Mouse (Mus musculus) spleen, adult 12 weeks (tissue): ENCODE measurements around the gene Tiam1.

Source experiments
- DNase-seq: peaks from one replicate; pipeline ENCODE4 v3.0.0; 2022; ENCODE audit warnings: low spot score

The Tiam1 gene

DNA sequence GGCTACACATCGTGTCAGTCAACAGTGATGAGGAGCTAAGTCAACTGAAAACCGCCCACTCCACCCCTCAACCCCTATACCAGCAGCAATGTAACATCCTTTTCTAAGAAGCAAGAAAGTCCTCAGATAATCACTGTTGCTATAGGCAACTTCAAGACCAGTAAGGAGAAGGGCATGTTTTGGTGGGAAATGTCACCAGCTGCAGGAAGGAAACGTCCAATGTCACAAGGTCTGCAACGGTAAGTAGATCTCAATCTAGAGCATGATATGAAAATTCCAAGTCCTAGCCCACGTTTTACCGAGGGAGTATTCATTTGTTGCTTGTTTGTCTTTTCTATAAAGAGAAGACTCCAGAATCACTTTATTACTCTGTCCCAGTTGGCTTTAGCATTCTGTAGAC, 95.7 kb downstream of the Tiam1 start:
- DNase-seq, result no peak

GRCm38 (mm10) chr16:90046494-90047158, 96.9 kb downstream of the Tiam1 start:
- DNase-seq, result no peak

DNA sequence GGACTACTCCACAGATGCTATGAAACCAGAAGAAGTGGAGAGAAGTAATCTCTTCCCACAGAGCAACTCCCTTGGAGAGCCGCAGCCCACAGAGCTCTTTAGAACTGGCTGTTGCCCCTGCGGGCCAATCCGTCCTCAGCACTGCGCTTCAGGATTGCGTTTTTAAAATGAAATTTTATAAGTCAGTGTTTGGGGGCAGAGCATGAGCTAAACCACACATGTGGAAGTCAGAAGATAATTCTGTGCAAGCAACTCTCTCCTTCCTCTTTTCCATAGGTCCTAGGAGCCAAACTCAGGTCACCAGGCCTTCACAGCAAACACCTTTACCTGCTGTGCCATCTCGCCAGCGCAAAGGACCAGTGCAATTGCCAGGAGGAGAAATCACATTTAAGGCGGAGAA, 98.0 kb downstream of the Tiam1 start:
- DNase-seq, result no peak

- DNase-seq, result peak; percentile 17
Observed at GRCm38 (mm10) chr16:90044004-90044754, 99.4 kb downstream of the Tiam1 start.

DNA sequence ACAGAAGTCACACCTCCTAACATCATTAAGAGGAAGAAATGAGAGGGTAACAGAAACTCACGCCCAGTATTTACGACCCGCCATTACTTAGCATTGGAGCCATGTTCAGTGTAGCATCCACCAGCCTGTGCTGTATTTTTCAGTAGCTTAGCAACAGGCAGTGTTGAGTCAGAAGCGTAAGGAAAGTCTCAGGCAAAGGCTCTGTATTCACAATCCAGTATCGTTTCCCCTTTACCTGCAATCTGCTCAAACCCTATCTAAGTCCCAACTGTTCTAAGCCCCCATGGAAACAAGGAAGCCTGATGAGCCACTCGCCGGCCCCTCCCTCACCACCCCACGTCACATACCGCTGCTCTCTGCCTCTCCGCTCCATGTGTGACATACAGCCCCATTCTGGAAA, 100.7 kb downstream of the Tiam1 start:
- no peak for DNase-seq

DNA sequence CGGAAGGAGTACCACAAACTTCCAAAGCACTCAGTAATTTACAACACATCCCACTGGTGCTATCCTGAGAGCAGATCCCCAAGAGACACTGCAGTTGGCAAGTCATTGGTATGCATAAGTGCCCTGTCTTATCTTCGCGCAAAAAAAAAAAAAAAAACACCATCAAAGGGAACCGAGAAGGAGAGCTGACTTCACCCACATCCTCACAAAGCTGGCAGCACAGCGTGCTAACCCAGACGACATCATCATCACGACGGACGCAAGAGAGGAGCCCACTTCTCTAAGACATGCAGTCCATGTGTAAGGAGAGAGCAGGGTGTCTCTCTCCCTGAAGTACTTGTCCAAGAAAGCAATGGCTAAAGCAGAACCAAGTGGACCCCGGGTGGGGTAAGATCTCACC, 101.2 kb downstream of the Tiam1 start:
- DNase-seq, result no peak

DNA sequence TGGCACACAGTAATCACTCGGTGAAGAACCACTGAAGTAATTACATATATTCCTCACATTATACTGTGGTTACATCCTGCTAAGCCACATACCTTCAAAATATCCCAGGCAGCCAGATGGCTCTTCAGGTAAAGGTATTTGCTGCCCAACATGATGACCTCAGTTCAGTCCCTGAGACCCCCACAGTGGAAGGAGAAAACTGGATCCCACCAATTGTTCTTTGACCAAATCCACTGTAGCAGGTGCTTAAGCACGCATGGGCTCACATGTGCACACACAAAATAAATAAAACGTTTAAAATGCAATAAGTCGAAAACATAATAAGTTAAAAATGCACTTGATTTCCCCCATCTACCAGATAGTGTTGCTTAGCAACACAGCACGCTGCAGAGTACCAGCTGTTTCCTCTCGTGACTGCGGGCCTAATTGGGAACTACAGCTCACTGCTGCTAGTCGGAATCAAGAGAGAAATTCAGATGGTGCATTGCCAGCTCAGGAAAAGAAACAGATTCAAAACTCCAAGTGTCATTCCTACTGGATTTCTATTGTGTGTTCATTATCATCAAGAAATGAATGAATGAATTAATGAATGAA, 102.7 kb downstream of the Tiam1 start:
- no peak for DNase-seq

GRCm38 (mm10) chr16:90035595-90036110, 107.9 kb downstream of the Tiam1 start:
- no peak for DNase-seq

GRCm38 (mm10) chr16:90030355-90030754, 113.2 kb downstream of the Tiam1 start:
- no peak for DNase-seq

GRCm38 (mm10) chr16:90027886-90028285, 115.7 kb downstream of the Tiam1 start:
- no peak for DNase-seq

- DNase-seq, result no peak
Observed at GRCm38 (mm10) chr16:90025526-90026172, 117.9 kb downstream of the Tiam1 start.

- DNase-seq, result no peak
Observed at GRCm38 (mm10) chr16:90023665-90024010, 119.9 kb downstream of the Tiam1 start.

GRCm38 (mm10) chr16:90022932-90023664, 120.5 kb downstream of the Tiam1 start:
- no peak for DNase-seq

- DNase-seq, result no peak
Observed at GRCm38 (mm10) chr16:90016046-90016445, 127.5 kb downstream of the Tiam1 start.

GRCm38 (mm10) chr16:90014596-90014995, 129.0 kb downstream of the Tiam1 start:
- DNase-seq, result no peak

DNA sequence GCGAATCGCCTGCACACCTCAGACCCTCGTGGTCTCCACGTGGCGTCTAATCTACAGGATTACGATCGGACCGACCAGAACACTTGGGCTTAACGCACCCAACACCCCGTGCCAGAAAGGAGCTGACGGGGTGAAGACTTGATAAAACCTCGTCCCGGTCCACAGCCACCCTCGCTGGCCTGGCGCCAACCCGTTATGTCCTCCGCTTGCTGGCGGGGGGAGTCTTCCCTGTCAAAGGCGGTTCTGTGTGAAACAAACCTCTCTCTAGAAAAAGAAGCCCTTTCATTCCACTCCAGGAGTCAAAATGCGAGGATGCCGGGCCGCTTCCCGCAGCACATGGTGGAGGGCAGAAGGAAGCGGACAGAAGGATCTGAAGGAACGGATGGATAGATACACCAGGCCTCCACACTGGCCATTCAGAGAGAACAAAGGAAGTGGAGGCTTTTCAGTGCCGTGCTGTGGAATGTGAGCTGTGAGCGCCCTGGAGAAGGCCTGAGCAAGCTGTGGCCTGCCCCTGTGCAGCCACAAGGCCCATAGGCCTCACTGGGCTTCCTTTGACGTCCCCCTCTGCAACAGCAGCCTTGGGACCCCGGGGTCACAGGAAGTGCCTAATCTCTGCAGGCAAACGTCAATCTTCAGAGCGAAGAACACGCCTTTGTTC, 131.9 kb downstream of the Tiam1 start:
- no peak for DNase-seq

DNA sequence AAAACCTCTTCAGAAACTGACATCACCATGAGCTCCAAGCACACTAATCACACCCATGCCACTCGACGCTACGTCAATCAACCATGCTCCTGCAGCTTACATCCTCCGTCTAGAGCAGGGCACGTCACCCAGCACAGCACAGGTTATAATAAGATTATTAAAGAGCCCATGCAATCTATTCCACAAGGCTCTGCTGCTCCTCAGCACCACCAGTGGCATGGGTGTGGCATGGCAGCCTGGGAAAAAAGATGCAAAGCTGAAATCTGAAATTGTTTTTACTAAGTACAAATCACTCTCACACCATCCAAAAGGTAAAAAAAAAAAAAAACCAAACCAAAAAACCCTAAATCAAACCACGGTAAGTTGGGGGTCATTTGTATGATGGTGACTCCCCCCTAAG, 135.1 kb downstream of the Tiam1 start:
- no peak for DNase-seq

- no peak for DNase-seq
Observed at GRCm38 (mm10) chr16:90007391-90007977, 136.1 kb downstream of the Tiam1 start.

DNA sequence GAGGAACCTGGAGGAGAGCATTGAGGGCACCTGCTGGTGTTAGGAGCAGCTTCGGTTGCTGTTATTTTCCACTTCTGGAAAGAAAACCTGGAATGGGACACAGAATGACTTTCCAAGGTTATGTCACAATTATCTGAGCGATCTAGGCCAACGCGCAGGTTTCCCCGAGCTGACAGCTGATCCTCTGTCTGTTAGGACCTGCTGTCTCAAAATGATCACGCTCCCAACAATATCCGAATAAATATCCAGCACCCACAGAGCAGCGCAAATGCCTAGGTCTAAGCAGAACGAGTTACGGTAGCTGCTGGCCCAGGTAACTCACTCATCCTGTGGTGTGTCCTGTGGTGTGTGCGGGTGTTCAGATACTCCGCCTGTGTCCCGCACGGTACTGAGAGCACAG, 140.0 kb downstream of the Tiam1 start:
- DNase-seq, result no peak

GRCm38 (mm10) chr16:89995155-89995554, 148.4 kb downstream of the Tiam1 start:
- no peak for DNase-seq
